Mouse (Mus musculus): ENCODE measurements around the gene Cenpx. TPM values are rescaled to one million over a fixed set of nuclear protein-coding genes. Genes with fewer than 3 reads are reported as not detected.

Gene Cenpx
- polyA plus RNA-seq (2015; fragmentation: Nextera tagmentation; extraction: Ambion mirVana), result 228 and 364 TPM in 2 replicates

GRCm38 (mm10) chr11:120713580-120714518 lies at the start of gene Cenpx, which contains the start of gene Lrrc45:
Gene Cenpx (minus strand): TSS chr11:120713738.
Gene Lrrc45 (plus strand): TSS chr11:120713925.

GRCm38 (mm10) chr11:120762672-120763041 lies 49.1 kb upstream of the Cenpx start, which contains the start of gene Hmga1b:
Gene Hmga1b (plus strand): TSS chr11:120762794.

GRCm38 (mm10) chr11:120731858-120732680 lies 18.5 kb upstream of the Cenpx start, which contains the start of gene Cbr2:
Gene Cbr2 (minus strand): TSS chr11:120732114.

GRCm38 (mm10) chr11:120727169-120727527 lies 13.6 kb upstream of the Cenpx start, which contains the start of gene Dcxr:
Gene Dcxr (minus strand): TSS chr11:120727281.

GRCm38 (mm10) chr11:120721124-120722066 lies 7.9 kb upstream of the Cenpx start, which contains the start of gene Rac3:
Gene Rac3 (plus strand): TSS chr11:120721470.

GRCm38 (mm10) chr11:120672687-120673593 lies 40.6 kb downstream of the Cenpx start, which contains the start of gene Aspscr1:
Gene Aspscr1 (plus strand): TSS chr11:120672973.

GRCm38 (mm10) chr11:120661076-120661460 lies 52.5 kb downstream of the Cenpx start, which contains the start of gene Notum:
Gene Notum (minus strand): TSS chr11:120661175.

Other genes starting within 250 kb of the Cenpx start
- gene Arl16, start 246.1 kb downstream of the Cenpx start, polyA plus RNA-seq (2015; fragmentation: Nextera tagmentation; extraction: Ambion mirVana), result 38.6 and 47.5 TPM in 2 replicates
- 164 and 216 TPM in 2 replicates for gene Mrpl12, start 229.1 kb downstream of the Cenpx start, polyA plus RNA-seq (2015; fragmentation: Nextera tagmentation; extraction: Ambion mirVana)
- 37.8 and 83.2 TPM in 2 replicates for gene Slc25a10, start 221.9 kb downstream of the Cenpx start, polyA plus RNA-seq (2015; fragmentation: Nextera tagmentation; extraction: Ambion mirVana)
- gene Gcgr, start 183.0 kb downstream of the Cenpx start, polyA plus RNA-seq (2015; fragmentation: Nextera tagmentation; extraction: Ambion mirVana), result 2.4 and 2.5 TPM in 2 replicates
- gene Mcrip1, start 164.0 kb downstream of the Cenpx start, polyA plus RNA-seq (2015; fragmentation: Nextera tagmentation; extraction: Ambion mirVana), result 173 and 184 TPM in 2 replicates
- 0.39 and 1.3 TPM in 2 replicates for gene Ppp1r27, start 162.6 kb downstream of the Cenpx start, polyA plus RNA-seq (2015; fragmentation: Nextera tagmentation; extraction: Ambion mirVana)
- gene P4hb, start 140.5 kb downstream of the Cenpx start, polyA plus RNA-seq (2015; fragmentation: Nextera tagmentation; extraction: Ambion mirVana), result 393 and 466 TPM in 2 replicates
- gene Arhgdia, start 132.1 kb downstream of the Cenpx start, polyA plus RNA-seq (2015; fragmentation: Nextera tagmentation; extraction: Ambion mirVana), result 318 and 341 TPM in 2 replicates
- gene Alyref, start 115.4 kb downstream of the Cenpx start, polyA plus RNA-seq (2015; fragmentation: Nextera tagmentation; extraction: Ambion mirVana), result 271 and 273 TPM in 2 replicates
- 152 and 197 TPM in 2 replicates for gene Anapc11, start 115.3 kb downstream of the Cenpx start, polyA plus RNA-seq (2015; fragmentation: Nextera tagmentation; extraction: Ambion mirVana)
- gene Npb, start 105.3 kb downstream of the Cenpx start, polyA plus RNA-seq (2015; fragmentation: Nextera tagmentation; extraction: Ambion mirVana), result 1.7 and 3.3 TPM in 2 replicates
- gene Pcyt2, start 95.8 kb downstream of the Cenpx start, polyA plus RNA-seq (2015; fragmentation: Nextera tagmentation; extraction: Ambion mirVana), result 62.0 and 82.8 TPM in 2 replicates
- gene Sirt7, start 88.5 kb downstream of the Cenpx start, polyA plus RNA-seq (2015; fragmentation: Nextera tagmentation; extraction: Ambion mirVana), result 33.3 and 62.9 TPM in 2 replicates
- gene Mafg, start 80.1 kb downstream of the Cenpx start, polyA plus RNA-seq (2015; fragmentation: Nextera tagmentation; extraction: Ambion mirVana), result 18.1 and 19.0 TPM in 2 replicates
- 5.8 and 9.0 TPM in 2 replicates for gene Pycr1, start 70.0 kb downstream of the Cenpx start, polyA plus RNA-seq (2015; fragmentation: Nextera tagmentation; extraction: Ambion mirVana)
- 0.22 and 0.95 TPM in 2 replicates for gene Myadml2, start 65.6 kb downstream of the Cenpx start, polyA plus RNA-seq (2015; fragmentation: Nextera tagmentation; extraction: Ambion mirVana)
- 6.2 and 6.7 TPM in 2 replicates for gene Notum, start 52.6 kb downstream of the Cenpx start, polyA plus RNA-seq (2015; fragmentation: Nextera tagmentation; extraction: Ambion mirVana)
- 103 and 122 TPM in 2 replicates for gene Aspscr1, start 40.8 kb downstream of the Cenpx start, polyA plus RNA-seq (2015; fragmentation: Nextera tagmentation; extraction: Ambion mirVana)
- gene Lrrc45, start 187 bp upstream of the Cenpx start, polyA plus RNA-seq (2015; fragmentation: Nextera tagmentation; extraction: Ambion mirVana), result 22.0 and 34.8 TPM in 2 replicates
- gene Rac3, start 7.7 kb upstream of the Cenpx start, polyA plus RNA-seq (2015; fragmentation: Nextera tagmentation; extraction: Ambion mirVana), result 18.1 and 52.1 TPM in 2 replicates
- 54.9 and 76.1 TPM in 2 replicates for gene Dcxr, start 13.5 kb upstream of the Cenpx start, polyA plus RNA-seq (2015; fragmentation: Nextera tagmentation; extraction: Ambion mirVana)
- 16.6 and 17.6 TPM in 2 replicates for gene Cbr2, start 18.4 kb upstream of the Cenpx start, polyA plus RNA-seq (2015; fragmentation: Nextera tagmentation; extraction: Ambion mirVana)
- 0.79 and 2.2 TPM in 2 replicates for gene Hmga1b, start 49.1 kb upstream of the Cenpx start, polyA plus RNA-seq (2015; fragmentation: Nextera tagmentation; extraction: Ambion mirVana)
- 19.7 and 21.2 TPM in 2 replicates for gene Rfng, start 70.5 kb upstream of the Cenpx start, polyA plus RNA-seq (2015; fragmentation: Nextera tagmentation; extraction: Ambion mirVana)
- gene Gps1, start 70.5 kb upstream of the Cenpx start, polyA plus RNA-seq (2015; fragmentation: Nextera tagmentation; extraction: Ambion mirVana), result 119 and 156 TPM in 2 replicates
- gene Dus1l, start 82.7 kb upstream of the Cenpx start, polyA plus RNA-seq (2015; fragmentation: Nextera tagmentation; extraction: Ambion mirVana), result 36.3 and 56.2 TPM in 2 replicates
- gene Fasn, start 110.8 kb upstream of the Cenpx start, polyA plus RNA-seq (2015; fragmentation: Nextera tagmentation; extraction: Ambion mirVana), result 14.9 and 18.8 TPM in 2 replicates
- gene Ccdc57, start 219.1 kb upstream of the Cenpx start, polyA plus RNA-seq (2015; fragmentation: Nextera tagmentation; extraction: Ambion mirVana), result 4.1 and 6.3 TPM in 2 replicates
- gene Slc16a3, start 234.7 kb upstream of the Cenpx start, polyA plus RNA-seq (2015; fragmentation: Nextera tagmentation; extraction: Ambion mirVana), result 10.1 and 11.9 TPM in 2 replicates

Measured in adrenal gland, postnatal 0 days (tissue).